Mouse (Mus musculus) midbrain, embryonic 12.5 days (tissue): ENCODE results near the gene Slc2a9. TPM values are rescaled to one million over a fixed set of nuclear protein-coding genes. Genes with fewer than 3 reads are reported as not detected.

Experiments
- ATAC-seq: fragments of 200-750 bp; cut with Nextera tagmentation; 2 replicates; pipeline ENCODE4 v1.8.0; 2017; ENCODE audit warnings: low read depth, moderate TSS enrichment, moderate library complexity; ENCODE audit not compliant: low FRiP score
- H3K27ac ChIP-seq: fragments of 300-500 bp; sonication (generic); replicated peaks from 2 replicates; pipeline ENCODE4 v1.5.1; 2016; ENCODE audit warnings: mild to moderate bottlenecking
- H3K27me3 ChIP-seq: fragments of 300-500 bp; sonication (generic); 2 replicates; pipeline ENCODE4 v1.6.1; 2016; ENCODE audit warnings: mild to moderate bottlenecking
- H3K36me3 ChIP-seq: fragments of 300-500 bp; sonication (generic); 2 replicates; pipeline ENCODE4 v1.6.1; 2016
- H3K4me1 ChIP-seq: fragments of 300-500 bp; sonication (generic); 2 replicates; pipeline ENCODE4 v1.6.1; 2016
- H3K4me2 ChIP-seq: fragments of 300-500 bp; sonication (generic); replicated peaks from 2 replicates; pipeline ENCODE4 v1.6.1; 2016; ENCODE audit warnings: mild to moderate bottlenecking, moderate library complexity
- H3K4me3 ChIP-seq: fragments of 300-500 bp; sonication (generic); 2 replicates; pipeline ENCODE4 v1.5.1; 2016; ENCODE audit warnings: mild to moderate bottlenecking
- H3K9ac ChIP-seq: fragments of 300-500 bp; sonication (generic); replicated peaks from 2 replicates; pipeline ENCODE4 v1.6.1; 2016; ENCODE audit warnings: mild to moderate bottlenecking, moderate library complexity
- H3K9me3 ChIP-seq: fragments of 300-500 bp; sonication (generic); 2 replicates; pipeline ENCODE4 v1.6.1; 2016; ENCODE audit warnings: mild to moderate bottlenecking
- WGBS: fragments of 180-500 bp; shearing (Covaris S2); methylation state at CpG from one replicate; pipeline ENCODE4 v1.1.7; 2016; 5-methylcytosine and 5-hydroxymethylcytosine counted together
- polyA plus RNA-seq: library from polyadenylated mRNA; unstranded; fragments of >200 nt; fragmentation: Nextera tagmentation; extraction: Ambion mirVana; gene quantifications from 2 replicates; pipeline ENCODE4 v1.2.1, GENCODE M21; 2016

The Slc2a9 gene
- polyA plus RNA-seq, 1 experiment from 2014 or later, result 0.26 TPM

DNA sequence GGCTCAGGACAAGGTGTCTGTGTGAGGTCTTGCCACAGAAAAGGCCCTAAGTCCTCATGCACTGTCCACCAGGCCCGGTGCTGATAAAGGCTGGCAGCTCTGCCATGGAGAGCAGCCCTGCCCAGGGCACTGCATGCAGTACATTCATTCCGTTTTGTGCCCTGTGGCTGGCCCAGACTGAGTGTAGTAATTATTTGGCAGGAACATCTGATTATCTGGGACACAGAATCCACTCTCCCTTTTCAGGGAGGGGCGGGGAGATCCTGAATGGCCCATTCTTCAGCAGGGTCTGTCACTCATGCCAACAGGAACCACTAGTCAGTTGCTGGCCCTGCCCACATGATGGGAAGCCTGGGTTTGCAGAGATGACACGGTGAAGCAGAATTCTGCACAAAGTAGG lies 29.1 kb upstream of the Slc2a9 start:
- ATAC-seq, result no peak
- 91% methylated on average over 4 of the region's 4 CpGs for WGBS
- Histone ChIP-seq H3K27ac (no peak overlapping the region), H3K27me3 (no peaks in the 10 kb centered on the region), H3K9me3 (no peaks in the 10 kb centered on the region), H3K36me3 (peaks cover 94% of the 10 kb centered on the region), H3K4me3 (no peak overlapping the region), H3K4me1 (no peaks in the 10 kb centered on the region), H3K4me2 (no peak overlapping the region), H3K9ac (no peak overlapping the region)

DNA sequence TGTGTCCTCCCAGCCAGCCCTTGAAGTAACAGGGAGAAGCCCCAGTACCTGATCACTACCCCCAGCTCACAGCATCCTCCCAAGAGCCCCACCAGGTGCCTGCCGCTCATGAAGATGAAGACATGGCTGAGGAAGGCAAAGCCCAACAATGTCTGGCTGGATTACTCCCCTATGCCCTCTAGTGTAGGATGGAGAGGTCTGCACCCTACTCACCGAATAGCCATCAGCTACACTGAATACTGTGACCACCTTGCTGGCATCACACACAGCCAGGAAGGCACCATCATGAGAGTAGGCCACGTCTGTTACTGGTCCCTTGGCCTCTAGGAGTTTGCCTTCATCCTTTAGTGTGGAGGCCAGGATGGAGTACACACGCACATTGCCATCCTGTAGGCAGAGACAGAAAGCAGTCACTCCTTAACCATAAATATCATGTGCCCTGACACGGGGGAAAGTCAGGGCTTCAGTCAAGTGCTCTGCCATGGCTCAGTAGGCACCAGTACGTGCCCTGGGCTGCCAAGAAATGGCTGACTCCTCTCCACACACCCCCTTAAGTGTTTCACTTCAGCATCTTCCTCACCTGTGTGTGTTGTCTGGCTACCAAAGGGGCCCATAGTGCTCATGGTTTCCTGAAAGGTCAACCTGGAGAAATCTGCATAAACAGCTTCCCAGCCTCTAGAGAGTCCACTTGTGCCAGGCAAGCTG lies 26.9 kb upstream of the Slc2a9 start:
- Histone ChIP-seq H3K4me1 (no peaks in the 10 kb centered on the region), H3K4me3 (no peak overlapping the region), H3K27ac (no peak overlapping the region), H3K4me2 (no peak overlapping the region), H3K27me3 (no peaks in the 10 kb centered on the region), H3K36me3 (peaks cover 84% of the 10 kb centered on the region), H3K9me3 (no peaks in the 10 kb centered on the region), H3K9ac (no peak overlapping the region)
- ATAC-seq, result no peak
- 75% methylated on average over 6 of the region's 6 CpGs for WGBS

DNA sequence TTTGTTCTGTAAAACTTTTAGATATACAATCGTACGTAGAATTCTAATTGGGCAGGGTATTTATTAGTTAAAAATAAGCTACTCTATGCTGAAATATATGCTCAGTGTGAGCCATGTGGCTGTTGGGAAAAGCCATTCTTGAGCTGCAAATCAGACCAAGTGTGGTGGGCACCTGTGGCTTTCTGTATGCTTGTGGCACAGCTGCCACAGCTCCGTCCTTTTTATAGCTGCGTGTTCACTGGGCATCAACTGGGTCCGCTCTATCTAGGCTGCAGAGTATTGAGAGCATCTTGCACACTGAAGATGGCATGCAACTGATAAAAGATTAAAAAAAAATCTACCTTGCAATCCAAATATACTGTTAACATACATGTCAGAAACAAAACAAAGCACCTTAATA lies 20.0 kb upstream of the Slc2a9 start:
- Histone ChIP-seq H3K9me3 (no peaks in the 10 kb centered on the region), H3K27me3 (no peaks in the 10 kb centered on the region), H3K4me2 (no peak overlapping the region), H3K9ac (no peak overlapping the region), H3K4me3 (no peak overlapping the region), H3K4me1 (no peaks in the 10 kb centered on the region), H3K27ac (no peak overlapping the region), H3K36me3 (peaks cover 21% of the 10 kb centered on the region)
- WGBS, result 95% methylated on average over 5 of the region's 5 CpGs
- ATAC-seq, result no peak

DNA sequence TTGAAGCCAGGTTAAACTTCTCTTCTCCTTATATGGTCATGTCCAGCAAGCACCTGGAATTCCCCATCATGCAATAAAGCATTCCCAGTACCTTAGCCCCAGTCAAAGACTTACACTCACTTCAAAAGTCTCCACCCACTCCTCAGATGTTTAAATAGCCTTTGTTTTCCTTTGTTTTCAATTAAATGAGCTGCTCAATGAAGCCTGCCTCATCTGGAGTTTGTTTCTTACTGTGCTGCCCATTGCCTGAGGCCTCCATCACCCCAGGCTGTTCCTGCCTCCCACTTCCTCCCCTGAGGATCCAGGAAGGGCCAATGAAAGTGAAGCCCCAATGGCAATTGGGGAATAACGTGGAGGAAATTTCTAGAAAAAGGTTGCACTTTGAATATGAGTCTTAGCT lies 17.9 kb upstream of the Slc2a9 start:
- Histone ChIP-seq H3K9ac (no peak overlapping the region), H3K4me2 (no peak overlapping the region), H3K4me3 (no peak overlapping the region), H3K27me3 (no peaks in the 10 kb centered on the region), H3K36me3 (0 out of 2 replicates have a peak, but pooled peaks cover 1% of the 10 kb centered on the region), H3K27ac (no peak overlapping the region), H3K9me3 (no peaks in the 10 kb centered on the region), H3K4me1 (no peaks in the 10 kb centered on the region)
- WGBS, result 57% methylated on average over 1 of the region's 1 CpGs
- ATAC-seq, result no peak

GRCm38 (mm10) chr5:38516267-38516666 lies 13.3 kb upstream of the Slc2a9 start:
- Histone ChIP-seq H3K4me2 (no peak overlapping the region), H3K9me3 (no peaks in the 10 kb centered on the region), H3K27ac (no peak overlapping the region), H3K9ac (no peak overlapping the region), H3K4me1 (0 out of 2 replicates have a peak, but pooled peaks cover 4% of the 10 kb centered on the region), H3K4me3 (no peak overlapping the region), H3K27me3 (no peaks in the 10 kb centered on the region), H3K36me3 (no peaks in the 10 kb centered on the region)
- WGBS, result 57% methylated on average over 6 of the region's 6 CpGs
- no peak for ATAC-seq

- no peaks in the 10 kb centered on the region for H3K27me3 ChIP-seq
- no peak for ATAC-seq
- 43% methylated on average over 2 of the region's 2 CpGs for WGBS
- no peaks in the 10 kb centered on the region for H3K36me3 ChIP-seq
- no peak overlapping the region for H3K4me2 ChIP-seq
- H3K4me1 ChIP-seq, result 0 out of 2 replicates have a peak, but pooled peaks cover 4% of the 10 kb centered on the region
- no peaks in the 10 kb centered on the region for H3K9me3 ChIP-seq
- no peak overlapping the region for H3K27ac ChIP-seq
- H3K4me3 ChIP-seq, result no peak overlapping the region
- no peak overlapping the region for H3K9ac ChIP-seq
Measured at GRCm38 (mm10) chr5:38512991-38513390, 10.0 kb upstream of the Slc2a9 start.

- H3K4me3 ChIP-seq, result no peak overlapping the region
- 0 out of 2 replicates have a peak, but pooled peaks cover 4% of the 10 kb centered on the region for H3K4me1 ChIP-seq
- no peaks in the 10 kb centered on the region for H3K27me3 ChIP-seq
- ATAC-seq, result no peak
- no peaks in the 10 kb centered on the region for H3K36me3 ChIP-seq
- no peak overlapping the region for H3K27ac ChIP-seq
- WGBS, result 89% methylated on average over 4 of the region's 4 CpGs
- no peak overlapping the region for H3K9ac ChIP-seq
- H3K9me3 ChIP-seq, result no peaks in the 10 kb centered on the region
- H3K4me2 ChIP-seq, result no peak overlapping the region
Measured at GRCm38 (mm10) chr5:38509568-38509967, 6.6 kb upstream of the Slc2a9 start.

DNA sequence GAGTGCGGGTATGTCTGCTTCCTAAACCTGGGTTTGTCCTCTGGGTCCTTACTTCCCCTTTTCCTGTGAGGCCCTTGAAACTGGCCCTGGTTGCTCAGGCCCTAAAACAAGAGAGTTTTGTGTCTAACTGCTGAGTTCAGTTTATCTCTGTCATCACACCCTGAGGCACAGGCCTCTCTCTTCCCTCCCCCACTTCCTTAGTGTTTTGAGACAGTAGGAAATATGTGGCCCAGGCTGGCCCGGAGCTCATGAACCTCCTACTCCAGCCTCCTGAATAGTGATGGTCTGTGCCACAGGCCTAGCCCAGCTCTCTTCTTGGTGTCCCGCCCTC lies 2.5 kb upstream of the Slc2a9 start:
- Histone ChIP-seq H3K36me3 (no peaks in the 10 kb centered on the region), H3K4me2 (no peak overlapping the region), H3K27ac (no peak overlapping the region), H3K4me3 (no peak overlapping the region), H3K9me3 (no peaks in the 10 kb centered on the region), H3K4me1 (no peaks in the 10 kb centered on the region), H3K27me3 (no peaks in the 10 kb centered on the region), H3K9ac (no peak overlapping the region)
- ATAC-seq, result no peak
- WGBS, result 84% methylated on average over 3 of the region's 3 CpGs

- Histone ChIP-seq H3K27ac (no peak overlapping the region), H3K4me3 (no peak overlapping the region), H3K4me1 (no peaks in the 10 kb centered on the region), H3K36me3 (no peaks in the 10 kb centered on the region), H3K9ac (no peak overlapping the region), H3K9me3 (no peaks in the 10 kb centered on the region), H3K27me3 (no peaks in the 10 kb centered on the region), H3K4me2 (no peak overlapping the region)
- 71% methylated on average over 6 of the region's 6 CpGs for WGBS
- ATAC-seq, result no peak
Measured at GRCm38 (mm10) chr5:38504747-38505434, 1.9 kb upstream of the Slc2a9 start.

GRCm38 (mm10) chr5:38504116-38504515 lies 1.2 kb upstream of the Slc2a9 start:
- ATAC-seq, result no peak
- Histone ChIP-seq H3K36me3 (no peaks in the 10 kb centered on the region), H3K9me3 (no peaks in the 10 kb centered on the region), H3K4me1 (no peaks in the 10 kb centered on the region), H3K27me3 (no peaks in the 10 kb centered on the region), H3K4me2 (no peak overlapping the region), H3K9ac (no peak overlapping the region), H3K27ac (no peak overlapping the region), H3K4me3 (no peak overlapping the region)
- WGBS, result 91% methylated on average over 1 of the region's 1 CpGs

- H3K9me3 ChIP-seq, result no peaks in the 10 kb centered on the region
- no peak overlapping the region for H3K9ac ChIP-seq
- H3K36me3 ChIP-seq, result no peaks in the 10 kb centered on the region
- H3K27me3 ChIP-seq, result no peaks in the 10 kb centered on the region
- ATAC-seq, result no peak
- 94% methylated on average over 8 of the region's 8 CpGs for WGBS
- no peak overlapping the region for H3K27ac ChIP-seq
- H3K4me2 ChIP-seq, result no peak overlapping the region
- H3K4me1 ChIP-seq, result no peaks in the 10 kb centered on the region
- no peak overlapping the region for H3K4me3 ChIP-seq
Measured at GRCm38 (mm10) chr5:38500043-38500442, 2.9 kb downstream of the Slc2a9 start.

- no peaks in the 10 kb centered on the region for H3K9me3 ChIP-seq
- WGBS, result 82% methylated on average over 7 of the region's 7 CpGs
- no peak for ATAC-seq
Measured at GRCm38 (mm10) chr5:38499316-38499811, 3.6 kb downstream of the Slc2a9 start.

More at GRCm38 (mm10) chr5:38499316-38499811, 3.6 kb downstream of the Slc2a9 start:
- H3K4me1 ChIP-seq, result no peaks in the 10 kb centered on the region
- H3K27me3 ChIP-seq, result no peaks in the 10 kb centered on the region
- no peak overlapping the region for H3K27ac ChIP-seq
- no peak overlapping the region for H3K4me2 ChIP-seq
- no peak overlapping the region for H3K9ac ChIP-seq
- H3K36me3 ChIP-seq, result no peaks in the 10 kb centered on the region
- no peak overlapping the region for H3K4me3 ChIP-seq
